Mouse (Mus musculus) neural tube, embryonic 12.5 days (tissue): ENCODE results near the gene Tulp4. TPM values are rescaled to one million over a fixed set of nuclear protein-coding genes. Genes with fewer than 3 reads are reported as not detected.
"Not testable (repeated sequence)": the region's sequence is repeated elsewhere in the genome, so short reads cannot be mapped to it uniquely, and the experiment has no call there.

Experiments
- ATAC-seq: fragments of 200-750 bp; cut with Nextera tagmentation; 2 replicates; pipeline ENCODE4 v1.8.0; 2017; ENCODE audit warnings: low read depth, mild to moderate bottlenecking, moderate TSS enrichment, moderate library complexity; ENCODE audit not compliant: low FRiP score
- H3K27ac ChIP-seq: fragments of 300-500 bp; sonication (generic); 2 replicates; pipeline ENCODE4 v1.5.1; 2016
- H3K27me3 ChIP-seq: fragments of 300-500 bp; sonication (generic); replicated peaks from 2 replicates; pipeline ENCODE4 v1.6.1; 2016; ENCODE audit warnings: mild to moderate bottlenecking
- H3K36me3 ChIP-seq: fragments of 300-500 bp; sonication (generic); 2 replicates; pipeline ENCODE4 v1.6.1; 2016; ENCODE audit warnings: mild to moderate bottlenecking
- H3K4me1 ChIP-seq: fragments of 300-500 bp; sonication (generic); 2 replicates; pipeline ENCODE4 v1.6.1; 2016
- H3K4me2 ChIP-seq: fragments of 300-500 bp; sonication (generic); replicated peaks from 2 replicates; pipeline ENCODE4 v1.6.1; 2016; ENCODE audit warnings: mild to moderate bottlenecking
- H3K4me3 ChIP-seq: fragments of 300-500 bp; sonication (generic); 2 replicates; pipeline ENCODE4 v1.5.1; 2016
- H3K9ac ChIP-seq: fragments of 300-500 bp; sonication (generic); 2 replicates; pipeline ENCODE4 v1.6.1; 2016; ENCODE audit warnings: mild to moderate bottlenecking
- H3K9me3 ChIP-seq: fragments of 300-500 bp; sonication (generic); 2 replicates; pipeline ENCODE4 v1.6.1; 2016; ENCODE audit warnings: mild to moderate bottlenecking
- WGBS: fragments of 180-500 bp; shearing (Covaris S2); methylation state at CpG from one replicate; pipeline ENCODE4 v1.1.7; 2016; 5-methylcytosine and 5-hydroxymethylcytosine counted together
- microRNA-seq: library from miRNA; unstranded; fragments of <30 nt; microRNA quantifications from one replicate; pipeline ENCODE4, GENCODE M21; 2017
- polyA plus RNA-seq: library from polyadenylated mRNA; unstranded; fragments of >200 nt; fragmentation: Nextera tagmentation; extraction: Ambion mirVana; gene quantifications from 2 replicates; pipeline ENCODE4 v1.2.1, GENCODE M21; 2016

Gene Tulp4
- polyA plus RNA-seq, 1 experiment from 2014 or later = 123 TPM

GRCm38 (mm10) chr17:6300190-6300863 lies 194.1 kb downstream of the Tulp4 start:
- not testable (repeated sequence) for ATAC-seq, H3K27ac ChIP-seq, H3K4me3 ChIP-seq, H3K9me3 ChIP-seq, H3K4me1 ChIP-seq, H3K9ac ChIP-seq, H3K36me3 ChIP-seq, H3K4me2 ChIP-seq, H3K27me3 ChIP-seq
- 70% methylated on average over 8 of the region's 12 CpGs for WGBS

Small RNAs within 50 kb of the gene (microRNA-seq; reads per million reads assigned to microRNA genes)
- gene Gm22774 = not detected

Other genes with a start within 250 kb of the Tulp4 start
- gene Synj2, start 165.2 kb upstream of the Tulp4 start, polyA plus RNA-seq = 1.8 and 2.9 TPM in 2 replicates
- gene Serac1, start 26.7 kb upstream of the Tulp4 start, polyA plus RNA-seq = 10.5 and 11.9 TPM in 2 replicates
- 169 and 174 TPM in 2 replicates for gene Gtf2h5, start 26.7 kb upstream of the Tulp4 start, polyA plus RNA-seq
- gene Tmem181a, start 150.4 kb downstream of the Tulp4 start, polyA plus RNA-seq = 33.4 and 36.2 TPM in 2 replicates
- gene Dynlt1a, start 211.1 kb downstream of the Tulp4 start, polyA plus RNA-seq = 39.4 and 42.6 TPM in 2 replicates